Mouse (Mus musculus) testis, adult 2 months (tissue): ENCODE data around the gene Krt80.

Source experiments
- CTCF ChIP-seq: fragments of 200-500 bp; IDR thresholded peaks from 2 replicates; pipeline ENCODE4 v1.5.1; 2012; ENCODE audit warnings: low read depth, mild to moderate bottlenecking, inconsistent platforms, low read length, moderate library complexity; ENCODE audit not compliant: control insufficient read depth, insufficient read depth, insufficient replicate concordance
- POLR2A ChIP-seq: fragments of 200-500 bp; IDR thresholded peaks from 2 replicates; pipeline ENCODE4 v1.6.1; 2012; ENCODE audit warnings: low read depth, mild to moderate bottlenecking, inconsistent platforms, low read length, moderate library complexity; ENCODE audit not compliant: control insufficient read depth

GRCm38 (mm10) chr15:101388034-101388541, 18.1 kb upstream of the Krt80 start:
- TF ChIP-seq CTCF (no peak), POLR2A (no peak)
